Mouse (Mus musculus): ENCODE measurements around the gene Phex. TPM values are rescaled to one million over a fixed set of nuclear protein-coding genes. Genes with fewer than 3 reads are reported as not detected.
A peak's percentile ranks its signal among the peaks of the same experiment; 100 is the strongest.

Phex gene
- polyA plus RNA-seq, 1 experiment from 2014 or later, result 2.2 TPM

DNA sequence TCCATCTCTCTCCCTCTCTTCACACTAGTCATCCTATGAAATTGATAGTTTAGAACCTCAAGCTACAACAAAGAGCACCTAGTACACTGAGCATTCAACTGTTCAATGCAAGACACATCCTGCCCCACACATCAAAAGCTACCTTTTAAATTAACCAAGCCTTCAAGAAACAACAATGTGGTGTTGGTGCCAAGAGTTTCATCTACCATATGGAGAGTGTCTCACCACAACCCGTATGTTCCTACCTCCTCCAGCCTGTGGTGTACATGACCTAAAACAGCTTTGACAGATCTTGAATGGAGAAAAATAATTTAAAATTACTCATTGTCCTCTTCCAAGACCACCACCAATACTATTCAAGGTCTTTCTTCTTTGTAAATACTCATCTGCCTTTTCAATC lies 106.9 kb downstream of the Phex start:
- TF ChIP-seq CTCF (IDR thresholded peaks at IDR 0.05; ENCODE audit: low read depth), result no peak
- Histone ChIP-seq H3K27me3 (ENCODE audit: insufficient read depth, low read length) (no peaks in the 10 kb centered on the region), H3K36me3 (ENCODE audit: insufficient read depth) (no peaks in the 10 kb centered on the region), H3K4me3 (ENCODE audit: low read depth, low read length) (no peak overlapping the region), H3K9ac (no peak overlapping the region), H3K9me3 (ENCODE audit: low read depth, low read length) (no peaks in the 10 kb centered on the region), H3K4me1 (ENCODE audit: insufficient read depth) (no peaks in the 10 kb centered on the region), H3K4me2 (no peak overlapping the region), H3K27ac (ENCODE audit: low read depth) (no peak overlapping the region)
- WGBS, result 60% methylated on average over 1 of the region's 1 CpGs
- DNase-seq, result no peak
- ATAC-seq (ENCODE audit: insufficient read depth), result no peak

DNA sequence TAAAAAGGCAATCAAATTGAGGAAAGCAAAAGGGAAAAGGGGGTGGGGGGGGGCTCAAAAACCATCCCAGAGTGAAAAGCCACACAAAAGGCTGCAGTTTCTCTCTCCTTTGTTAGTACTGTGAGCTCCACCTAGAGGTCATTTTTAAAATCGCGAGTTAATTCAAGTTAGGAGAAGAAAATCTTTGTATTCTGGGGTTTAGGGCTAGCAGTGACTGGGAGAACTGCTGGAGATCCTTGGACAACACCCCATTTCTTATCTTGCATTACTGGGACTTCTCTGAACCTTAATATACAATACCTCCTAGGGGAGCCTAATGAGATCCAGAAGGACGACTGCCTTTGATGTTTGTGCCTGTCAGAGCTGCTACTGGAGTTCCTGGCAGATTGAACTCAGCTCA lies 107.7 kb downstream of the Phex start:
- no peaks in the 10 kb centered on the region for H3K36me3 ChIP-seq (ENCODE audit: insufficient read depth)
- no peak overlapping the region for H3K27ac ChIP-seq (ENCODE audit: low read depth)
- no peaks in the 10 kb centered on the region for H3K27me3 ChIP-seq (ENCODE audit: insufficient read depth, low read length)
- ATAC-seq (ENCODE audit: insufficient read depth) (peak; percentile 85), DNase-seq (peak; percentile 88)
- 9% methylated on average over 3 of the region's 3 CpGs for WGBS
- no peak overlapping the region for H3K4me2 ChIP-seq
- H3K9me3 ChIP-seq (ENCODE audit: low read depth, low read length), result no peaks in the 10 kb centered on the region
- H3K4me1 ChIP-seq (ENCODE audit: insufficient read depth), result no peaks in the 10 kb centered on the region
- no peak overlapping the region for H3K4me3 ChIP-seq (ENCODE audit: low read depth, low read length)
- no peak overlapping the region for H3K9ac ChIP-seq
- peak; percentile 53 for TF ChIP-seq CTCF (IDR thresholded peaks at IDR 0.05; ENCODE audit: low read depth)

DNA sequence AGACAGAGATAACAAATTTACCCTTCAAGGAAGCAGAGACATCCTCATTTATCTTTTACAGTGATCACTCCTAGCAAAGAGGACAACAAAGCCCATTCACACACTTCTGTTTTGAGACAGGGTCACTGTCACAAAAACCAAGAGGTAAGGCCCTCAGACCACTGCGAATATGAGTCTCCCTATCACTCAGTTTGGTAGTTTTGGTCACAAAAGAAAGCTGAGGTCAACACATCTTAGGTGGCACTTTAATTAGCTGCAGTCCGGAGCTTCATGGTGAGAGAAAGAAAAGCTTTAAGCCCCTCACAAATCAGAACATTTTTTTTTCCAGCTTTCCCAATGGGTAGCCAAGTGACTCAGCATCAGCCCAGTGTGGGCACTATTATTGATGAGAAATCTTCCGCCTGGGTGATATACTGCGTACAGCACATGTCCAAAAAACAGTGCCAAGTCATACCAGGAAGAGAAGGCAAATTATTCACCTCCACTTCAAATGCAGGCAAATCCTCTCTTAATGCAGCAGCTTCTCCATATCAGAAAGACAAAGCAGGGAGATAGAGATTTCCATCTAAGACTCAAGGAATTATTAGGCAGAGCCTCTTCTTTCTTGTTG lies 108.2 kb downstream of the Phex start:
- DNase-seq, result no peak
- Histone ChIP-seq H3K9ac (no peak overlapping the region), H3K9me3 (ENCODE audit: low read depth, low read length) (no peaks in the 10 kb centered on the region), H3K4me3 (ENCODE audit: low read depth, low read length) (no peak overlapping the region), H3K4me1 (ENCODE audit: insufficient read depth) (no peaks in the 10 kb centered on the region), H3K4me2 (no peak overlapping the region), H3K27ac (ENCODE audit: low read depth) (no peak overlapping the region), H3K27me3 (ENCODE audit: insufficient read depth, low read length) (no peaks in the 10 kb centered on the region), H3K36me3 (ENCODE audit: insufficient read depth) (no peaks in the 10 kb centered on the region)
- peak; percentile 47; the same call in 1 of the 2 replicates for ATAC-seq (ENCODE audit: insufficient read depth)
- 41% methylated on average over 4 of the region's 4 CpGs for WGBS
- TF ChIP-seq CTCF (IDR thresholded peaks at IDR 0.05; ENCODE audit: low read depth), result no peak

DNA sequence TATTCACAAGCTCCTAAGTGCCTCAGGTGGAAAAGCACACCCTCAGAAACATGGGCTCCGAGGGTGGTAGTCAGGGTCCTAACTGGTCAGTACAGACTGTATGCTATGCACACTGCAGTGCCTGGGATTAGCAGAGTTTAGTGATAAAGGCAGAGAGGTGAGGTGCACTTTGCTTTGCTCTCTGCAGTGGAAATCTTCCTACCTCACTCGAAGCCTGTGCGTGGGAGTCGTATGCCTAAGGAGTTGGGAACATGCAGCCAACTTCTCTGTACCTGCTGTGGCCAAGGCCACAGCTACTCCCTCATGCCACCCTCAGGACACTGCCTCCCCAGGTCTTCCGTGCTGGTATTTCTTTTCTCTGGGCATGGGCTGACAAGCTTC lies 109.3 kb downstream of the Phex start:
- H3K4me1 ChIP-seq (ENCODE audit: insufficient read depth), result no peaks in the 10 kb centered on the region
- H3K27ac ChIP-seq (ENCODE audit: low read depth), result no peak overlapping the region
- ATAC-seq (ENCODE audit: insufficient read depth) (no peak), DNase-seq (no peak)
- no peak overlapping the region for H3K4me3 ChIP-seq (ENCODE audit: low read depth, low read length)
- H3K4me2 ChIP-seq, result no peak overlapping the region
- 61% methylated on average over 5 of the region's 5 CpGs for WGBS
- no peaks in the 10 kb centered on the region for H3K36me3 ChIP-seq (ENCODE audit: insufficient read depth)
- no peak overlapping the region for H3K9ac ChIP-seq
- no peaks in the 10 kb centered on the region for H3K27me3 ChIP-seq (ENCODE audit: insufficient read depth, low read length)
- no peak for TF ChIP-seq CTCF (IDR thresholded peaks at IDR 0.05; ENCODE audit: low read depth)
- no peaks in the 10 kb centered on the region for H3K9me3 ChIP-seq (ENCODE audit: low read depth, low read length)

DNA sequence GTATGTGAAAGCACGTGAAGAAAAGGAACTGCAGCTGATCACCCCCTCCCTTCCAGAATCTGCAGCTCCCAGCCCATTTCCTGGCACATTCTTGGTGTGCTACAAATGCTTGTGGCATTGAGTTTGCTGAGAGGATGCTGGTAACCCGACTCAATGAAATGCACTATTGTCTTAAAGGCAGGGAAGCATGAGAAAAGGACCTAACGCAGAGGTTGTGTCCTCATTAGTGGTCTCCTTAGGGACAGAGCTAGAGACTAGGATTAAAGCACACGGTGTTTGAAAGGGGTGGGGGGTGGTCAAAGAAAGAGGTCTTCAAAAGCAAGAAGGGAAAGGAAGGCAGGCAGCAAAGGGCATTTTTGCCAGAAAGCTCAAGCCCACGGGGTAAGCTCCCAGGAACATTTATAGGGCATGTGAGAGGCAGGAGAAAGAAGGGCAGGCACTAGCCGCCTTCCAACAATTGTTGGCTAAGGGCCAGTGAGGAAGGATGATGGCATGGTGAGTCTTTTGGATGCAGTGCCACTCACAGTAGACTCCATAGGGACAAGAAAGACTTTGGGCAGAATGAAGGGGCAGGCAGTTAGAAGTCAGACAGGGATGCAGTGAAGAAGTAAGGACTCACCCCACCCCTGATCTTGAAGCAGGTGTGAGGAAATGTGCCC lies 109.8 kb downstream of the Phex start:
- Histone ChIP-seq H3K4me2 (no peak overlapping the region), H3K4me3 (ENCODE audit: low read depth, low read length) (no peak overlapping the region), H3K9me3 (ENCODE audit: low read depth, low read length) (no peaks in the 10 kb centered on the region), H3K4me1 (ENCODE audit: insufficient read depth) (no peaks in the 10 kb centered on the region), H3K9ac (no peak overlapping the region), H3K36me3 (ENCODE audit: insufficient read depth) (no peaks in the 10 kb centered on the region), H3K27ac (ENCODE audit: low read depth) (no peak overlapping the region), H3K27me3 (ENCODE audit: insufficient read depth, low read length) (no peaks in the 10 kb centered on the region)
- ATAC-seq (ENCODE audit: insufficient read depth) (no peak), DNase-seq (no peak)
- WGBS, result 44% methylated on average over 6 of the region's 6 CpGs
- no peak for TF ChIP-seq CTCF (IDR thresholded peaks at IDR 0.05; ENCODE audit: low read depth)

DNA sequence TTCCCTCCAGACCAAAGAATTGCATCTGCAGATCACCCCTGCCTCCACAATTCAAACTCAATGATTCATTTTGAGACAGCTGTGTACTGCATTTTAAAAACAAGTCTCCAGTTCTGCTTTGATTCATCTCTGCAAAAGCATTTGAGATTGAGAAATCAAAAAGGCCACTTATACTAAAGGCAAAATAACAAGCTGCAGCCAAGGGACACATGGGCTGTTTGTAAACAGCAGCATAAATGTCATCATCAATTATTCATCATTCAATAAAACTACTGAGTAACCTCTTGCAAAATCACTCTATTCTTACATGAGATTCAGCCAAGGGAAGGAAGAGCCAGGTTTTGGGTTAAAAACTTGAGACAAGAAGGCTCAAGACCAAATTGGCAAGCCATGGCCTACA lies 122.7 kb downstream of the Phex start:
- H3K9me3 ChIP-seq (ENCODE audit: low read depth, low read length), result no peaks in the 10 kb centered on the region
- TF ChIP-seq CTCF (IDR thresholded peaks at IDR 0.05; ENCODE audit: low read depth), result no peak
- H3K4me3 ChIP-seq (ENCODE audit: low read depth, low read length), result no peak overlapping the region
- no peaks in the 10 kb centered on the region for H3K36me3 ChIP-seq (ENCODE audit: insufficient read depth)
- DNase-seq (peak; percentile 11), ATAC-seq (ENCODE audit: insufficient read depth) (no peak)
- H3K4me1 ChIP-seq (ENCODE audit: insufficient read depth), result no peaks in the 10 kb centered on the region
- no peaks in the 10 kb centered on the region for H3K27me3 ChIP-seq (ENCODE audit: insufficient read depth, low read length)
- no peak overlapping the region for H3K4me2 ChIP-seq
- H3K27ac ChIP-seq (ENCODE audit: low read depth), result no peak overlapping the region
- H3K9ac ChIP-seq, result no peak overlapping the region

DNA sequence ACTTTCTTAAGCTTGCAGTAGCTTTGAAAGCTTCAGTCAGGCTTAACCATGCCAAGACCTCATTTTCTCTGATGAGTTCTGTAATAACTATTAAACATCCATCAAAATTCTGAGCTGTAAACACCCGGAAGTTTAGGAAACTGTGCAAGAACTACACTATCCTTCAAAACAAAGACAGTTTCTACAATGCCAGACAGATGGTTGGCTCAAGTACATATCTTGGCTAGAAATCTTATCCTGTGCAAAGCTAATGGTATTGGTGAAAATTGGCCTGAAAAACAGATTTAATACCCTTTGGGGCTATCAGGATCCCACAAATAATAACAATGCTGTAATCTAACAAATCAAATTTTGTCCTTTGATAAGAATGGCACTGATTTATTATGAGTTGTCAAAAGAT lies 138.5 kb downstream of the Phex start:
- WGBS, result 45% methylated on average over 1 of the region's 1 CpGs
- ATAC-seq (ENCODE audit: insufficient read depth), result no peak

More for the DNA sequence above, 138.5 kb downstream of the Phex start:
- Histone ChIP-seq H3K27me3 (ENCODE audit: insufficient read depth, low read length) (no peaks in the 10 kb centered on the region), H3K36me3 (ENCODE audit: insufficient read depth) (no peaks in the 10 kb centered on the region), H3K27ac (ENCODE audit: low read depth) (no peak overlapping the region), H3K4me2 (no peak overlapping the region), H3K4me3 (ENCODE audit: low read depth, low read length) (no peak overlapping the region), H3K9ac (no peak overlapping the region), H3K4me1 (ENCODE audit: insufficient read depth) (no peaks in the 10 kb centered on the region), H3K9me3 (ENCODE audit: low read depth, low read length) (no peaks in the 10 kb centered on the region)
- TF ChIP-seq CTCF (IDR thresholded peaks at IDR 0.05; ENCODE audit: low read depth), result no peak
- DNase-seq, result no peak

Measured in lung, embryonic 14.5 days (tissue).